Mouse (Mus musculus) cerebellum, adult 2 months (tissue): ENCODE measurements around the gene Zfp142.

Experiments
- CTCF ChIP-seq: fragments of 200-500 bp; IDR thresholded peaks from 2 replicates; pipeline ENCODE4 v1.5.1; 2011; ENCODE audit warnings: low read depth, mild to moderate bottlenecking, control low read depth, low read length, moderate library complexity, borderline replicate concordance; ENCODE audit not compliant: insufficient read depth
- POLR2A ChIP-seq: fragments of 200-500 bp; IDR thresholded peaks from 2 replicates; pipeline ENCODE4 v1.6.1; 2011; ENCODE audit warnings: low read length, control low read depth, borderline replicate concordance; ENCODE audit not compliant: insufficient read depth

GRCm38 (mm10) chr1:74624183-74624582 is 36.1 kb upstream of the Zfp142 start:
- TF ChIP-seq CTCF = no peak
- no peak for TF ChIP-seq POLR2A
